Mouse (Mus musculus) gastrocnemius, adult 8-10 months (tissue): ENCODE measurements at regions not wholly inside any gene's neighbourhood (a gene's known extent, or its start where the extent isn't known, plus 50 kb on each side); places are given as distances from the start of the nearest gene placed in this dataset.

Experiments used
- DNase-seq, 2 experiments: peaks; one replicate each; pipeline ENCODE4 v3.0.0; 2022; ENCODE audit warnings: low spot score in 2 of 2

- DNase-seq = no peak
Observed at GRCm38 (mm10) chr10:125884563-125884962, 81.4 kb upstream of the Lrig3 start.

- no peak for DNase-seq
Observed at GRCm38 (mm10) chr10:125885796-125886195, 80.2 kb upstream of the Lrig3 start.

GRCm38 (mm10) chr10:125892122-125892521 lies 73.8 kb upstream of the Lrig3 start:
- no peak for DNase-seq

- DNase-seq = no peak
Observed at GRCm38 (mm10) chr10:125895744-125896482, 70.1 kb upstream of the Lrig3 start.

- DNase-seq = no peak
Observed at GRCm38 (mm10) chr10:125896646-125897045, 69.3 kb upstream of the Lrig3 start.

- no peak for DNase-seq
Observed at GRCm38 (mm10) chr10:125899504-125899903, 66.5 kb upstream of the Lrig3 start.

- DNase-seq = no peak
Observed at GRCm38 (mm10) chr10:125900562-125900961, 65.4 kb upstream of the Lrig3 start.

- no peak for DNase-seq
Observed at GRCm38 (mm10) chr10:125902668-125903067, 63.3 kb upstream of the Lrig3 start.

GRCm38 (mm10) chr10:125912207-125912606 lies 53.8 kb upstream of the Lrig3 start:
- DNase-seq = no peak
